Mouse (Mus musculus): Measurements from ENCODE around the gene Ugt1a7c.

DNA sequence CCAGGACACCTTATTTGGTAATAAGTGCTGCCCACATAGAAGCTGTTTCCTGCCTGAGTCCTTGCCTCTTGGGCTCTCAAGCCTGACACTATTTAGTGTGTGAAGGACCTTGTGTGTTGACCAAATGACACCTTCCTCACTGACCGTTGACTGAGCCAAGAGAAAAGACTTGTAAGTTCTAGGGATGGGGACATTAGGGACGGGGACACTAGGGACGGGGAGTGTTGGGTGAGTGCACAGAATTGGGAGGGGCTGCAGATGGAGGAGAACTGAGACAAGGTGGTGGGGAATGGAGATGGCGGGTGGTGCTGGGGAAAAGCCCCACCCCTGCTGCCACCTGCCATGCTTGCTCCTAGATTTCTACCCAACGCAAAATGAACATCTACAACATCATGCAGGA, 135.1 kb downstream of the Ugt1a7c start:
- TF ChIP-seq POLR2A (IDR thresholded peaks at IDR 0.05; ENCODE audit: low read depth, low read length) (no peak), CTCF (conservative IDR thresholded peaks at IDR 0.05; ENCODE audit: insufficient read depth, insufficient read length, low read depth, low read length) (no peak)
